Mouse (Mus musculus) layer of hippocampus, adult 9-10 months (tissue): ENCODE results near the gene 1600014C10Rik.

ENCODE experiments used
- DNase-seq: peaks from one replicate; pipeline ENCODE4 v3.0.0; 2022; ENCODE audit warnings: low spot score

The 1600014C10Rik gene

DNA sequence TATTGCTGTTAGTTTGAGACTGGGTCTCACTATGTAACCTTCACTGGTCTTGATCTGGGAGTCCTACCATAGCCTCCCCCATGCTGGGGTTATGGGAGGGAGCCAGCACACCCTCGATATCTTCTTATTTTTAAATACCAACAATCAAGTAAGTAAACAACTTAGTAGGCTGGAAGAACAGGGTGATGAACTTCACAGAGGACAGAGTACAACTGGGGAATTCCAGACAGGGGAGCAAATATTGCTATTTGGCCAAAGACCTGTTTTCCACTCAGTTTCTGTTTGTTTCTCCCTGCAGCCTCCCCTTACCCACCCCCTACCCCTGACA, 1.4 kb downstream of the 1600014C10Rik start:
- no peak for DNase-seq

DNA sequence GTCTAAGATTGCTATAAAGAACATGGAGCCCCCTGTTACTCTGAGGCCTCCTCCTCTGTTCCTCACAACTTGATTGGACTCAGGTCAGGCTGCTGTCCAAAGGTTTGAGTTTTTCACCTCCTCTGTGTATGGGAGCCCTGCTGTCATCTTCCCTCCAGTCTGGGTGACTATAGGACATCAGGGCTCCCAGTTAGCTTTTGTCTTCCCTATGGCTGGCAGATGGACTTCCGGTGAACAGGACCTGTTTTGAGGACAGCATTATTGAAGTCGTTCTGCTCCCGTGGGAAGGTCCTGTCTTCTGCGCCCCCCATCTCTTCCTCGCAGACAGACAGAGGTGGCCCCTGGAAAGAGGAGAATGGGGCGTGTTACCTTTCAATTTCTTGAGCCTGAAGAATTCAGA, 1.8 kb downstream of the 1600014C10Rik start:
- DNase-seq: no peak

DNA sequence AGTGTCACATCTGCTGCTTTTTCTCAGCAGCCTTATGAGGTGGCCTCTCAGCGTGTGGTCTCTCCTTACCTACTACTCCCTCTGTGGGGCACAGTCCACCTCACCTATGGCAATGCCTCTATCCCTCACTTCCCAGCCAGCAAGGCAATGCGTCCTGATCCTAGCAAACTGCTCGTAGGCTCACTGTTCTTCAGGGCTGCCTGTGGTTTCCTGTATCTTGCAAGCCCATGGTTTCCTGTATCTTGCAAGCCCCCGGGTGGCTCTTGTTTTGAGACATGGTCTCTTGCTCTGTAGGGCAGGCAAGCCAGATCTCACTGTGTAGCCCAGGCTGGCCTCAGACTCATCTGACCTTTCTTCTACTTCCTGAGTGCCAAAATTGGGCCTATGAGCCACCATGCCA, 3.8 kb downstream of the 1600014C10Rik start:
- DNase-seq: no peak

DNA sequence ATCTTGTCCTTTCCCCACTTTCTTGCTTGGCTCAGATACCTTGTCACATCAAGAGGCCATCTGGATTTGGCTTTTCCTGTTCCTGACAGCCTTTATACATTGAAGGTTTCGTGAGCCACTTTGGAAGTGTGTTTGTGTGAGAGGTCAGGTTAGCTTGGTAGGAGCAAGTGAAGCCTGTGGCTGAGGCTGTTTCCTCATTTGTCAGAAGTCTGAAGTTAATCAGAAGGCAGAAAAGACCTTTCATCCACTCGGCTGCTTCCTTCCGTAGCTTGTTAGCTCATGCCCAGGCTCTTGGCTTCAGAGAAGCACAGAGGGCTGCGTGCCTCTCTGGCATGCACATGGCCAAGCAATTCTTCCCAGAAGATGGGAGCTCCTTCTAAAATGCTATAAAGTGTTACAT, 4.8 kb downstream of the 1600014C10Rik start:
- no peak for DNase-seq

- DNase-seq: no peak
These were observed 5.5 kb downstream of the 1600014C10Rik start for GRCm38 (mm10) chr7:38188281-38189075.

DNA sequence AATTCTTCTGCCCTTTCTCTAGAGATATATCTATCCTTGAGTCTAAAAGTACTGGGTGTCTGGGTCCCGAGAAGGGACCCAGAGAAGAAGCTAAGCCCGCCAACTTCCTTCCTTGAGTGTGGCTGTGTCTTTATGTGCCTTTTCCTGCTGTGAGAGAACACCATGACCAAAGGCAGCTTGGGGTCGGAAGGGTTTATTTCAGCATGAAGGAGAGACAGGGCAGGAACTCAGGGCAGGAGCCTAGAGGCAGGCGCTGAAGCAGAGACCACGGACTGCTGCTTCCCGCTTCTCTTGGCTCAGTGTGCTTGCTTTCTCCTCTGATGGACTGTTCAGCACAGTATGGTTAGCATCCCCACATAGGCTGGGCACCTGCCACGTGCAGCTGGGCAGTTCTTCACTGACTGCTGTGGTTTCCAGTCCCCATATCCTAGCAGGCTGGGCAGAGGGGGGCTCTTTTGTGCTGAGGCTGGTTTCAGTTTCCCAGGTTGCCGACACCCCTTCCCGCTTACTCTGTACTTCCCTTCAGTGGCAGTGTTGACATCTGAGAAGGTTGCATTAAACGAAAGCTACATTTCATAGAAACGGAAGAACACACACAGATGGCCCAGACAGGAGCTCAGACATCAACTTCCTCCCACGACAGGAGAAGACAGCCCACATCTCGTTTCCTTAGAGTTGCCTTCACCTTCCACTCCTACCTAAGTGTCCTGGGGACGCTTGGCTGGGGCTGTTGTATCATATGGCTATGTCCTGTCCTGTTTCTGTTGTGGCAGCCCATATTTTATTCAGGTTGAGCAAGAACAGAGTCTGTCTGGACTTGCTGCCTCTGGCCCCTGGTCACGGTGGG, 6.3 kb downstream of the 1600014C10Rik start:
- DNase-seq: no peak

GRCm38 (mm10) chr7:38190056-38190835, 7.2 kb downstream of the 1600014C10Rik start:
- DNase-seq: no peak

DNA sequence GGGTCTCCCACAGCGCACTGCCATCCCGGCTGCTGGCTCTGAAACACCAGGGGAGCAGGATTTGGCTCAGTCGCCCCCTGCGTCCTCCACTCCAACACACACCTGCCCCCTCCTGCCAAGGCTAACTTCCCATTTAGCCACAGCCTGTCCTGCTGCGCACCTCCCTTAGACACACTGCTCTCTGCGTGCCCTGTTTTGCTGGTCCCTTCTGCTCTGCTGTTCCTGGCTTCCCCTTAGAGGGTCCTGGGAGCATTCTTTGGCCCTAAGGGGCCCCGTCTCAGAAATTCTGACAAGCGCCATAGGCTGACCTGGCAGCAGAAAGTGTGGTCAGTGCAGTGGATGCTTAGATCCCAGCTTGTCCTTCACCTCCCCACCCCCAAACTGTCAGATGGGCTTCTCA, 8.1 kb downstream of the 1600014C10Rik start:
- DNase-seq: no peak

GRCm38 (mm10) chr7:38191571-38191970, 8.6 kb downstream of the 1600014C10Rik start:
- no peak for DNase-seq

GRCm38 (mm10) chr7:38199907-38200605, 17.0 kb downstream of the 1600014C10Rik start:
- DNase-seq: no peak

DNA sequence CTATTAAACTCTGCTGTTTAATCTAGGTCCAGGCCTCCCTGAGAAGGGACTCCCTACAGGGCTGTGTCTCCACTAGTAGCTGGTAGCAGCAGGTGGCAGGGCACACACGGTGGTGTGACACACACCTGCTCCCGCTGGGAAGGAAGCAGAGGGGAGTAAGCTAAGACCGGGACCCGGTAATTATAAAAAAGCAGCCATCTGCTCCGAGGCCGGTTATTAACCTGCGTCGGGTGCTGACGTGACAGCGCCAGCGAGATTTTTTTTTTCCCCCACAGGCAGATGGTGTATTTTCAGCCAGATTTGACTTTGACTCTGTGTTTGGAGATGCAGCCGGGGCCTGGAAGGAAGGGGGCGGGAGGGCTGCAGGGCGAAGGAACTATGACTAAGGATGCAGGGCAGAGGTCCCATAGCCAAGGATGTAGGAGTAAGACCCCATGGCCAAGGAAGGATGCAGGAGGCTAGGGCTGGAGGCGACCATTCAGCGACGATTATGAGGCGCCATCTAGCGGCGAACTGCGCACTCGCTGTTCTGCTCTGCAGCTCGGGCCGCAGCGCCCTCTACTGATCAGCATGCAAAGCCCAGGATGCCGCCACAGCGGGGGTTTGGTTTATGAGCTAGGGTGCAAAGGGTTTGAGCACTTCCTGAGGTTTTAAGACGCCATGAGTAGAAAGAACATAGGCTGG, 17.7 kb downstream of the 1600014C10Rik start:
- peak; percentile 63 for DNase-seq

- DNase-seq: no peak
These were observed 18.3 kb downstream of the 1600014C10Rik start for GRCm38 (mm10) chr7:38201290-38201658.

DNA sequence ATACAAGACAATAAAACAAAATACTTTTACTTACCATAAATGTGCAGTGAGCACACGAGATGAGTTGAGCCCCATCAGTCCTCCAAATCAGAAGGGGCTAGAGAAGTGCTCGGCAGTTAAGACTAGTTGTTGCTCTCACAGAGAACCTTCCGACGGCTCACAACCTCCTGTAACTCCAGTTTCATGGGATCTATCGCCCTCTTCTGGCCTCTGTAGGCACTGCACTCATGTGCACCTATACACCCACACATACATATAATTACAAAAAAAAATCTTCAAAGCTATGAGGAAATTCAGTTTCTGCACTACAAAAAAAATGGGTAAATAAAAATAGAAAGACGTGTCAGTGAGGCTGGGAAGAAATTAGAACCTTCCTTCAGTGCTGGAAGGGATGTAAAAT, 21.3 kb downstream of the 1600014C10Rik start:
- DNase-seq: no peak

- no peak for DNase-seq
These were observed 22.8 kb downstream of the 1600014C10Rik start for GRCm38 (mm10) chr7:38205801-38206200.

DNA sequence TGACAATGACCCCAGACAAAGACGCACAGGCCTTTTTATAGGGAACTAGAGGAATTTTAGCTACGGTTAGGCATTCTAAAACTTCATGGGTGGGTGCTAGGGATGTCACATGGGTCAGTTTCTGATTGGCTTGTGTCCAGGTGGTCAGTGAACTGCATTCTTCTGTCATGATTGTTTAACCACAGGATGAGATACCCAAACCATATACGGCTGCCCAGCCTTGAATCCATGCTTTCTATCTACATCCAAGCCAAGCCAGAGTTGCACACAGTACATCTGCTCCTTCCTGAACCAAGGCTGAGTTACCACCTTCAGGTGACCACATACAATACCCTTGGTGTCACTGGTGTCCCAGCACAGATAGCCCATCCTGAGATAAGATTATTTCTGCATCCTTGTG, 23.5 kb downstream of the 1600014C10Rik start:
- DNase-seq: no peak

DNA sequence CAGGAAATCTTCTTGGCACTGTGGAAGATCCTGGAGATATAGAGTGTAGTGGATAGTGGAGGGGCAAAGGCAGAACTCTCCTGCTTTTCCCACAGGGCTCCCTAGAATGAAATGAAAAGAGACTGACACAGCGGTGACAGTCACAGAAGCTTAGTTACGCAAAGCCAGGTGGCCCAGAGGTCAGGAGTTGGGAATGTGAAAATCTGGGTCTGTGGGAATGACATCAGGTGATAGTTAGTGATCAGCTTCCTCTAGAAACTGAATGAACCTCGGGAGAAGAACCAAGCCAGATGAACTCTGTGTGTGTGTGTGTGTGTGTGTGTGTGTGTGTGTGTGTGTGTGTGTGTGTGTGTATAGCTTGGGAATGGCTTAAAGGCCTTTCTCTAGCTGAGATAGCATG, 26.0 kb downstream of the 1600014C10Rik start:
- DNase-seq: no peak

GRCm38 (mm10) chr7:38209478-38210152, 26.6 kb downstream of the 1600014C10Rik start:
- DNase-seq: no peak

GRCm38 (mm10) chr7:38212651-38213062, 29.6 kb downstream of the 1600014C10Rik start:
- no peak for DNase-seq

- DNase-seq: no peak
These were observed 31.6 kb downstream of the 1600014C10Rik start for GRCm38 (mm10) chr7:38214473-38215214.

GRCm38 (mm10) chr7:38215281-38215680, 32.3 kb downstream of the 1600014C10Rik start:
- DNase-seq: no peak
